Mouse (Mus musculus) bone marrow, adult 2 months (tissue): ENCODE data around the gene Mrln.
A peak's percentile ranks its signal among the peaks of the same experiment; 100 is the strongest.

ENCODE experiments used
- CTCF ChIP-seq: fragments of 200-500 bp; IDR thresholded peaks from 2 replicates; pipeline ENCODE4 v1.5.1; 2011; ENCODE audit warnings: low read length, control low read depth; ENCODE audit not compliant: control insufficient read depth, insufficient read depth
- POLR2A ChIP-seq: fragments of 200-500 bp; IDR thresholded peaks from 2 replicates; pipeline ENCODE4 v1.6.1; 2011; ENCODE audit warnings: low read depth, mild to moderate bottlenecking, control low read depth, low read length, borderline replicate concordance; ENCODE audit not compliant: control insufficient read depth

DNA sequence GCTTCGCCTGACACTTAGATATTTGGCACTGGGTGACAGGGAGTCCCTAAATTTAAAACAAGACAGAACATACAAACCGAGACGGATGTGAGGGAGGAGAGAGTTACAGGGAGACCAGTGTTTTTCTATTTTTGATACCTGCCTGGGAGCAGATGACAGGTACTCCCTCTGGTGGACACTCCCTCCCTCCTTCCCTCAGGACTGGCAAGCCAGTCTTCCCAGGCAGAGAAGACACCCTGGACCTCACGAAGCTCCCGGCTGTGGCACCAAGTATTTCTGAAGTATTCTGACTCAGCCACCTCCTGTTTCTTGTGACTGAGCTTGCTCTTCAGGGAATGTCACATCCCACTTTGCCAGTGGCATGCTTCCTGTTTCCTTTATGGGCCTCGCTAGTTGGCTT lies 38.6 kb upstream of the Mrln start:
- no peak for TF ChIP-seq POLR2A
- TF ChIP-seq CTCF = 0 out of 2 replicates have a peak, but pooled peaks have one; percentile 8
